Mouse (Mus musculus) lung, postnatal 25 days (tissue): ENCODE results near the gene Spic.
A peak's percentile ranks its signal among the peaks of the same experiment; 100 is the strongest.
"Not testable (repeated sequence)": the region's sequence is repeated elsewhere in the genome, so short reads cannot be mapped to it uniquely, and the experiment has no call there.

Experiments
- DNase-seq: peaks from one replicate; pipeline ENCODE4 v3.0.0; 2022; ENCODE audit warnings: low spot score

The Spic gene

GRCm38 (mm10) chr10:88684925-88685324 lies at the start of gene Spic:
Spic (minus strand) TSS chr10:88685015.
- no peak for DNase-seq

GRCm38 (mm10) chr10:88732309-88732622 lies 47.5 kb upstream of the Spic start:
- no peak for DNase-seq

GRCm38 (mm10) chr10:88731496-88732308 lies 46.9 kb upstream of the Spic start:
- DNase-seq: no peak

- DNase-seq: peak; percentile 94
Measured at GRCm38 (mm10) chr10:88730571-88731495, 46.0 kb upstream of the Spic start, which contains the start of gene Arl1. Arl1 (plus strand) TSS chr10:88730858.

- DNase-seq: no peak
Measured at GRCm38 (mm10) chr10:88728166-88728565, 43.4 kb upstream of the Spic start.

GRCm38 (mm10) chr10:88727128-88727527 lies 42.3 kb upstream of the Spic start:
- DNase-seq: peak; percentile 39

GRCm38 (mm10) chr10:88725343-88725742 lies 40.5 kb upstream of the Spic start:
- peak; percentile 36 for DNase-seq

- no peak for DNase-seq
Measured at GRCm38 (mm10) chr10:88719618-88720017, 34.8 kb upstream of the Spic start.

GRCm38 (mm10) chr10:88717756-88718025 lies 32.9 kb upstream of the Spic start:
- DNase-seq: no peak

GRCm38 (mm10) chr10:88716986-88717755 lies 32.4 kb upstream of the Spic start:
- DNase-seq: no peak

GRCm38 (mm10) chr10:88715621-88716020 lies 30.8 kb upstream of the Spic start:
- no peak for DNase-seq

- DNase-seq: no peak
Measured at GRCm38 (mm10) chr10:88714744-88715143, 29.9 kb upstream of the Spic start.

- DNase-seq: no peak
Measured at GRCm38 (mm10) chr10:88712359-88712758, 27.5 kb upstream of the Spic start.

GRCm38 (mm10) chr10:88708671-88709523 lies 24.1 kb upstream of the Spic start:
- DNase-seq: no peak

- DNase-seq: no peak
Measured at GRCm38 (mm10) chr10:88700938-88701337, 16.1 kb upstream of the Spic start.

GRCm38 (mm10) chr10:88682904-88683563 lies 1.8 kb downstream of the Spic start:
- DNase-seq: no peak

- no peak for DNase-seq
Measured at GRCm38 (mm10) chr10:88672825-88673224, 12.0 kb downstream of the Spic start.

- no peak for DNase-seq
Measured at GRCm38 (mm10) chr10:88672123-88672522, 12.7 kb downstream of the Spic start.

- no peak for DNase-seq
Measured at GRCm38 (mm10) chr10:88669719-88670118, 15.1 kb downstream of the Spic start.

- not testable (repeated sequence) for DNase-seq
Measured at GRCm38 (mm10) chr10:88663856-88664255, 21.0 kb downstream of the Spic start.

- no peak for DNase-seq
Measured at GRCm38 (mm10) chr10:88658918-88659317, 25.9 kb downstream of the Spic start.
